Mouse (Mus musculus) hindbrain, postnatal 0 days (tissue): ENCODE data around the gene Draxin. TPM values are rescaled to one million over a fixed set of nuclear protein-coding genes. Genes with fewer than 3 reads are reported as not detected.

Source experiments
- ATAC-seq: fragments of 200-750 bp; cut with Nextera tagmentation; 2 replicates; pipeline ENCODE4 v1.8.0; 2017; ENCODE audit warnings: mild to moderate bottlenecking, moderate TSS enrichment, moderate library complexity
- DNase-seq: peaks from one replicate; pipeline ENCODE4 v3.0.0-alpha.2; 2015; ENCODE audit warnings: low spot score
- H3K27ac ChIP-seq: fragments of 300-500 bp; sonication (generic); 2 replicates; pipeline ENCODE4 v1.5.1; 2014; ENCODE audit warnings: mild to moderate bottlenecking
- H3K27me3 ChIP-seq: fragments of 300-500 bp; sonication (generic); 2 replicates; pipeline ENCODE4 v1.6.1; 2014; ENCODE audit warnings: low read length, mixed read lengths; ENCODE audit not compliant: insufficient read depth
- H3K36me3 ChIP-seq: fragments of 300-500 bp; sonication (generic); 2 replicates; pipeline ENCODE4 v1.6.1; 2014; ENCODE audit warnings: low read length, mixed read lengths; ENCODE audit not compliant: insufficient read depth
- H3K4me1 ChIP-seq: fragments of 300-500 bp; sonication (generic); 2 replicates; pipeline ENCODE4 v1.6.1; 2014; ENCODE audit warnings: antibody characterized with exemption, low read length, mixed read lengths; ENCODE audit not compliant: insufficient read depth
- H3K4me2 ChIP-seq: fragments of 300-500 bp; sonication (generic); 2 replicates; pipeline ENCODE4 v1.6.1; 2014; ENCODE audit warnings: low read depth, mild to moderate bottlenecking, low read length, moderate library complexity, mixed read lengths
- H3K4me3 ChIP-seq: fragments of 300-500 bp; sonication (generic); 2 replicates; pipeline ENCODE4 v1.5.1; 2014; ENCODE audit warnings: low read length
- H3K9ac ChIP-seq: fragments of 300-500 bp; sonication (generic); replicated peaks from 2 replicates; pipeline ENCODE4 v1.6.1; 2014; ENCODE audit warnings: mild to moderate bottlenecking, low read length, moderate library complexity, mixed read lengths
- H3K9me3 ChIP-seq: fragments of 300-500 bp; sonication (generic); 2 replicates; pipeline ENCODE4 v1.6.1; 2016; ENCODE audit warnings: low read length, mixed read lengths
- CTCF ChIP-seq: IDR thresholded peaks from 2 replicates; pipeline ENCODE4 v1.5.1; 2016; ENCODE audit warnings: antibody characterized with exemption, control low read depth, low read depth
- WGBS: fragments of 180-500 bp; shearing (Covaris S2); extraction: QIAGEN DNeasy Blood & Tissue Kit; methylation state at CpG from one replicate; pipeline ENCODE4 v1.1.7; 2014; 5-methylcytosine and 5-hydroxymethylcytosine counted together
- polyA plus RNA-seq: library from polyadenylated mRNA; unstranded; fragments of >200 nt; fragmentation: Nextera tagmentation; extraction: Ambion mirVana; gene quantifications from 2 replicates; pipeline ENCODE4 v1.2.1, GENCODE M21; 2015
- total RNA-seq: library from RNA; depleted of rRNA; stranded (reverse); fragments of >200 nt; gene quantifications from 2 replicates; pipeline ENCODE4 v1.2.3, GENCODE M21; 2014

Gene Draxin
- total and polyA plus RNA-seq, 2 experiments from 2014 or later: 7.2 to 44.9 TPM

DNA sequence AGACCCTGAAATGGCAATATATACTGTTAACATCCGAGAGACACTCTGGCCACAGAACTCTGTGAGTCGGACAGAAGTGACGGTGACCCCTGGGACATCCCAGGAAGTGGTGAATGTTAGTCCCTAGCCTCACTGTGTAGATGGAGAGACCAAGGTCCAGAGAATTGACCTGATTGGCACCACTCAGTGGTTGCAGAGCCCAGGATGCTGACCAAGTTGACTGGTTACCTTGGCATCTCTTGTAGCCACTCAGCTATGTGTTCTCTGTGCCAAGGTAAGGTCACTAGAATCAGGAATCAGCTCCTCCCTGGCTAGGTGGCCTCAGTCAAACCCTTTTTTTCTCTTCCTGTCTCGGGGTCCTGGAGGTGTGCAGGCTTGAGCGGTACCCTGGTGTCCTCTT lies 13.2 kb upstream of the Draxin start:
- TF ChIP-seq CTCF: no peak
- Histone ChIP-seq H3K4me2 (no peak overlapping the region), H3K9ac (no peak overlapping the region), H3K36me3 (peaks cover 25% of the 10 kb centered on the region), H3K27ac (no peak overlapping the region), H3K4me1 (no peaks in the 10 kb centered on the region), H3K9me3 (no peaks in the 10 kb centered on the region), H3K27me3 (no peaks in the 10 kb centered on the region), H3K4me3 (no peak overlapping the region)
- DNase-seq: no peak
- no peak for ATAC-seq
- 83% methylated on average over 5 of the region's 5 CpGs for WGBS

DNA sequence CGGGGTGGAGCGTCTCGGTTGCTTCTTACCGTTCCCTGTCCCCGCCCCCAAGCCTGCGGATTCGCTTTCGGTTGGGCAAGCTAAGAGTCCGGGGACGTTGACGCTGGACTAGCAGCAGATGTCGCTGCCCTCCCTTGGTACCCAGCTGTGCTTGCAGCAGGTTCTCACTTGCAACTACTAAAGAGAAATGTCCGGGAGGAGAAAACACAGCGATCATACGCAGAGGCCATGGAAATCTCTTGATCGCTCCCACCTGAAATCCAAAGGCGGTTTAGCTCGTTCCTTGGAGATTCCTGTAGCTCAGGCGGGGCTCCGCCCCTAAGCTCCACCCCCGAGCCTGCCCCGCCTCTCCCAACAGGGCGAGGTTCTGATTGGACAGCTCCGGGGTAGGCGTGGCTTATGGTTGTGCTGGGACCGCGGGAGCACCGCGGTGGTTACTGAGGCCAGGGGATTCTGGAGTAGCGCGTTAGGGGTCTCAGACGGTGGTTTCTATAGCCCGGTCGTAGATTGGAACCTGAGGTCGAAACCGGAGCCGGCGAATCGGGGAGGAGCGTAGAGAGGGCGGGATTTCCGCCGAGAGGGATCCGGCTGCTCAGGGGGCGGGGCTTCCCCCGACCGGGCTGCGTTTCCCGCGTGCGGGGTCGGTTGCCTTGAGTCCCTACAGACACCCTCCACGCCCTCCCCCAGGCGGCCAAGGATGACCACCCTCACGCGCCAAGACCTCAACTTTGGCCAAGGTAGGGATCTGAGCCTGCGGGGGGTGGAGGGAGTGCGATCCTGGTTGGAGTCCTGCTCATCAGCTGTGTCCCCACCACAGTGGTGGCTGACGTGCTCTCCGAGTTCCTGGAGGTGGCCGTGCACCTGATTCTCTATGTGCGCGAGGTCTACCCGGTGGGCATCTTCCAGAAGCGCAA lies 9.9 kb upstream of the Draxin start:
- TF ChIP-seq CTCF: peak; percentile 74
- WGBS: under 1% methylated on average over 63 of the region's 65 CpGs
- Histone ChIP-seq H3K27me3 (no peaks in the 10 kb centered on the region), H3K9me3 (no peaks in the 10 kb centered on the region), H3K9ac (peak overlapping the region; percentile 61), H3K4me3 (peak overlapping the region; percentile 59), H3K27ac (peak overlapping the region; percentile 87), H3K36me3 (peaks cover 10% of the 10 kb centered on the region), H3K4me2 (peak overlapping the region; percentile 85), H3K4me1 (no peaks in the 10 kb centered on the region)
- DNase-seq (peak; percentile 94), ATAC-seq (peak; percentile 97)

DNA sequence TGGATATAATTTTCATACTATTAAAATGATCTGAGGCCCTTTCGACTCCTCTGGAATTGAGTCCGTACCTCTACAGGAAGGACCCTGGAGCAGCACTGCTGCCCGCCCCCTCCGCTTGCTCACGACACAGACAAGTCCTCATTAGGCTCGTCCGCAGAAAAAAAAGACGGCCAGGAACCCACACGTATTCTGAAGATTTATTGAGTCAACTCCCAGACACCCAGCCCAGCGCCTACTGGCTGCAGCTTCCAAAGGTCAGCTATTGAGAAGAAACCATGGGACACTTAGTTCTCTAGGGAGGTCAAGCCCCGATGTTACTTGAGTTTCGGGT lies 9.2 kb upstream of the Draxin start:
- ATAC-seq: peak; percentile 13
- Histone ChIP-seq H3K4me2 (peak overlapping the region; percentile 85), H3K27ac (peak overlapping the region; percentile 87), H3K27me3 (no peaks in the 10 kb centered on the region), H3K9ac (peak overlapping the region; percentile 61), H3K4me1 (no peaks in the 10 kb centered on the region), H3K36me3 (peaks cover 7% of the 10 kb centered on the region; the same call in 1 of the 2 replicates), H3K9me3 (no peaks in the 10 kb centered on the region), H3K4me3 (peak overlapping the region; percentile 59)
- no peak for TF ChIP-seq CTCF
- DNase-seq: no peak
- WGBS: under 1% methylated on average over 12 of the region's 12 CpGs

DNA sequence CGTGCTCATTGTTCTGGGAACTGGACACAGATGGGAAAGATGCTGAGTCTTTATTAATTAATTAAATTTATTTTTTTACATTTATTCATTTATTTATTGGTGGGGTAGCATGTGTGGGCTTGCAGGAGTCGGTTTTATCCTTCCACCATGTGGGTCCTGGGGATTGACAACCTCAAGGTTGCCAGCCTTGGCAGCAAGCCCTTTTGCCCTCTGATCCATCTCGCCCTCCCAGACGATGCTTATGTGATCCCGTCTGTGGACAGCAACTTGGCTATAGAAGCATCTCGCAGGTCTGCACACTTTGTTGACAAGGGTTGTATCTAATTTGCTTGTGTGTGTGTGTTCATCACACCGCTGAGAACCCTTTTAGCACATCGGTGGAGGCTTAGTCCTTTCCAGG lies 7.0 kb upstream of the Draxin start:
- H3K36me3 ChIP-seq: no peaks in the 10 kb centered on the region
- H3K9ac ChIP-seq: no peak overlapping the region
- no peak for ATAC-seq
- whole genome bisulfite sequencing: 45% methylated on average over 8 of the region's 8 CpGs
- TF ChIP-seq CTCF: no peak
- no peaks in the 10 kb centered on the region for H3K9me3 ChIP-seq
- DNase-seq: no peak
- no peaks in the 10 kb centered on the region for H3K27me3 ChIP-seq
- no peaks in the 10 kb centered on the region for H3K4me1 ChIP-seq
- no peak overlapping the region for H3K4me3 ChIP-seq
- H3K4me2 ChIP-seq: no peak overlapping the region
- no peak overlapping the region for H3K27ac ChIP-seq

DNA sequence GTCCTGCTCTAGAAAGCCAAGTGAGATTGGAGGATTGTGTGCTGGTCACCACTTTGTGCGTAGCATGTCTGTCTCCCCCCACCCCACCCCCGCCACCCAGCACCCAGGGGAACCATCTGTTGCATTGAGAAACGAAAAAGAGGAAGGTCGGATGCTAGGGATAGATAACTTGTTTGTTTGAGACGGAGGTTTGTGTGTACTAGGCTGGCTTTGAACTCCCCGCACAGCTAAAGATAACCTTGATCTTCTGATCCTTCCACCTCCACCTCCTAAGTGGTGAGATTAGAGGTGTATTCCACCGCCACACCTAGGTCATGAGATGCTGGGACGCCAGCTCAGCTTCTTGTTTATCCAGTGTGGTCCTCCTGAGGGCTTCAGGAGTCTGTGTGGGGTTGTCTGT lies 4.5 kb upstream of the Draxin start:
- Histone ChIP-seq H3K9me3 (no peaks in the 10 kb centered on the region), H3K4me2 (no peak overlapping the region), H3K27ac (no peak overlapping the region), H3K27me3 (no peaks in the 10 kb centered on the region), H3K4me3 (no peak overlapping the region), H3K36me3 (no peaks in the 10 kb centered on the region), H3K9ac (no peak overlapping the region), H3K4me1 (peaks cover 7% of the 10 kb centered on the region; the same call in 1 of the 2 replicates)
- TF ChIP-seq CTCF: no peak
- 86% methylated on average over 8 of the region's 8 CpGs for WGBS
- DNase-seq (no peak), ATAC-seq (no peak)

DNA sequence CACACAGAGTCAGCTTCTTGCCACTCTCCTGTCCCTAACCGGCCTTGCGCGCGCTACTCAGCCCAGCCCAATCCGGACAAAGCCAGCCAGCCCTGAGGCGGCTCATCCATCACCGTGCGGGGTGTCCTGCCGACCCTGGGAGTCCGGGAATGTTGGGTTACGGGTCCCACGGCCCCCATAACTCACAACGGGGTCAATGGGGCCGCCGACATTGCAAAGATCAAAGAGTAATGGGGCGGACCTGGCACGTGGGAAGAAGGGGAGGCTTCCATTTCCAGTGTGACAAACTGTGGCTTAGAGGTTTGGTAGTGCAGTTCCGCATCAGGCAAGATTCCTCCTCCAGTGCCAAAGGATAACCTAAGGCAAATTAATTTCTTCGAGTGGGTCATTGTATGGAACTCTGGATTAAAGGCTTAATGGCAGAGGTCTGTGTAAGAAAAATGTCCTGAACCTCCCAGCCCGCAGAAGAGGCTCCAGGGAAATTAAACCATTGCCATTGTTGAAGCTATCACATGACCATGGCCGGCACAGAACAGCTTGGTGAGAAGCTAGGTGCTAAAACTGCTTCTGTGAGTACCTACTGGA lies 1.1 kb upstream of the Draxin start:
- H3K4me2 ChIP-seq: peak overlapping the region; percentile 93
- no peak for TF ChIP-seq CTCF
- no peaks in the 10 kb centered on the region for H3K36me3 ChIP-seq
- H3K9ac ChIP-seq: peak overlapping the region; percentile 87
- H3K9me3 ChIP-seq: no peaks in the 10 kb centered on the region
- ATAC-seq (peak; percentile 52), DNase-seq (peak; percentile 45)
- no peaks in the 10 kb centered on the region for H3K27me3 ChIP-seq
- peak overlapping the region; percentile 94 for H3K27ac ChIP-seq
- WGBS: under 1% methylated on average over 21 of the region's 21 CpGs
- H3K4me1 ChIP-seq: peaks cover 12% of the 10 kb centered on the region; the same call in 1 of the 2 replicates
- peak overlapping the region; percentile 78 for H3K4me3 ChIP-seq

DNA sequence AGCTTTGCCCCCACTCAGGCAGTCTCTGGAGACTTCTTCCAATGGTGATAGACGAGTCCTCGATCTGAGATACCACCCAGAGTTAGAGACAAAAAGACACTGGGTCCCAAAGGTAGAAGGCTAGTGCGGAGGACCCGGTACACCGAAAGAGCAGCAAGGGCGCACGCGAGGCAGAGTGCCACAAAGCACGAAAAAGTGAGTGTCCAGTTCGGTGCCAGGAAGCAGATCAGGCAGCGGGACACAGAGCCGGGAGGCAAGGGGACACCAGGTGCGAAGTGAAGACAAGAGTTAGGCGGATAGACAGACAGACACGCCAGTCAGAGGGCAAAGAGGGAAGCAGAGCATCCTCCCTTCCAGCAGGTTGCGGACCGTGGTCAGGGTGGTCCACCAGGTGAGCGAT lies 365 bp downstream of the Draxin start, which contains the start of gene Mad2l2:
Mad2l2 (plus strand) TSS at position 252 of the 400 bp plus-strand sequence.
- Histone ChIP-seq H3K27me3 (no peaks in the 10 kb centered on the region), H3K4me1 (peaks cover 17% of the 10 kb centered on the region; the same call in 1 of the 2 replicates), H3K4me2 (peak within 1 kb of the TSS; percentile 93), H3K9ac (peak within 1 kb of the TSS; percentile 87), H3K9me3 (no peaks in the 10 kb centered on the region), H3K27ac (peak within 1 kb of the TSS; percentile 94), H3K36me3 (no peaks in the 10 kb centered on the region), H3K4me3 (peak within 1 kb of the TSS; percentile 78)
- DNase-seq (peak; percentile 54), ATAC-seq (peak; percentile 6)
- 1% methylated on average over 18 of the region's 18 CpGs for WGBS
- TF ChIP-seq CTCF: no peak
